Mouse (Mus musculus): ENCODE results near the gene Dusp1.

Gene Dusp1

DNA sequence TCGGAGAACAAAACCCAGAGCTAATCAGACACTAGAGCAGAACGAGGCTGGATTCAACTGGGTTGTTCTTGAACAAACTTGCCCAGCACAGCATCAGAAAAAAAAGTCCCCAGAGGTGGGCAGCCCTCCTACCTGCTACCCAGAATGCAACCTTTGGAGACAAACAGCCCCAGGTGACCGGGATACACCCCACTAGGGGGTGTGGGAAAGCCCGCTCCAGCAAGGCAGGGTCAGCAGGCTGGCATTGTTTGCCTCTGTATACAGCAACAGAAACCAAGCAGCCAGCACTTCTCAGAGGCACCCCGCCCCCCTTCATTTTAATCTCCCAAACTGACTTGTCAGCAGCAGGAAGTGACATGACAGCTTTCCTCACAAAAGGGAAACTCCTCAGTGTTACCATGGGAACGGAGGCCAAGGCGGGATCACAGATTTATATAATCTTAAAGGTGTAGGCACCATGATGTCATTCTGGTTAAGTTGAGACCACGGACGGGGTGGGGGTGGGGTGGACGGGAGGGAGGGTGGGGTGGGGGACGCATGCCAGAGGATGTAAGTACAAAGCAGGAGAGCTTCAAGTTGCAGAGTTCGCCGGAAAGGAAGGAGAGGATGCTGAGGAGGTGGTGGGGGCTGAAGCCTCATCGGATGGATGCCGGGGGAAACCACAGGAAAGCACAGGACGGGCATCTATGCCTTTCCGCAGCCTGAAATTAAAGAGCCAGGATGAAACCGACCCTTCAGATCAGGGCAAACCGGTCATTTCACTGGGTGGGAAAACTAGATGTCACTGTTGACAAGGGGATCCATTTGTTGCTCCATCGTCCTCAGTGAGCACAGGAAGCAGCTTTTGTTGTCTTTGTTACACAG, 58.9 kb downstream of the Dusp1 start:
- DNase-seq (ENCODE audit: low spot score): peak; percentile 84

DNA sequence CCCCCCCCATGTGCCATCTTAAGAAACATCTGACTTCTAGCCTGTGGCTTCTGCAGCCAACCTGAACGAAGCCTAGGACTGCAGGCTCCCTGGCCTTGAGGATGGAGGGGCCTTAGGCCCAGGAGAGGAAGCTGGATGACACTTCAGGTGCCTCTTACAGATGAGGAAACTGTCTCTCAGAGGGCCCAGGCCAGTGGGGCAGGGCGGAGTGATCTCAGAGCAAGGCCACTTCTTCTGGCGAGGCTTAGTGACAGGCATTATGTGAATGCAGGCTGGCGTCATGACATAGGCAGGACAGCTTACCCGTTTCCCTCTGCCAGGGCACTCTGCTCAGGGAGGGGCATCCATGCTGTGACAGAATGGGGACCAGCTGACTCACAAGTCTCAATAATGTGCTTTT, 60.1 kb downstream of the Dusp1 start:
- DNase-seq (ENCODE audit: low spot score): no peak

GRCm38 (mm10) chr17:26498626-26499025, 63.3 kb downstream of the Dusp1 start:
- DNase-seq (ENCODE audit: low spot score): no peak

DNA sequence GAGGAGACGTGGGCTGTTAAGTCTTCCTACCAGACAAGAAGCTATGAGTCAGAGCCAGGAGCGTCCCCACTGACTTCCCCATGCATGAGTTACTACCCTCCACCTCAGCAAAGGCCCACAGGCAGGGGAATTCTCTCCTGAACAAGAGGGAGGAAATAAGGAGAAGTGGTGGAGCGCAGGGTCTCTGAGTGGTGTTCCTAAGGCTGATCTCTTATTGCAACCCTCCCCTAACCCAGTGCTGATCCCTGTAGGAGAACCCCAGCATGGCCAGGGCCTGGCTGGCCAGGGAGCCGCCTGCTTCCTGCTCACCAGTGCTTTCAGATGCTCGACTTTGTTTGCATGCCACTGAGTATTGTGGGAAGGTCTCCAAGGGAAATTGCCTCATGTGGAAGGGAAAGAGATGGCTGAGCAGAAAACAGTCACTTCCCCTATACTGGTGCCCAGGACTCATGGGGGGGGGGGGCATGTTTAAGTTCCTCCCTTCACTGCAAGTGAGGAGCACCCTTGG, 64.5 kb downstream of the Dusp1 start:
- DNase-seq (ENCODE audit: low spot score): peak; percentile 19

DNA sequence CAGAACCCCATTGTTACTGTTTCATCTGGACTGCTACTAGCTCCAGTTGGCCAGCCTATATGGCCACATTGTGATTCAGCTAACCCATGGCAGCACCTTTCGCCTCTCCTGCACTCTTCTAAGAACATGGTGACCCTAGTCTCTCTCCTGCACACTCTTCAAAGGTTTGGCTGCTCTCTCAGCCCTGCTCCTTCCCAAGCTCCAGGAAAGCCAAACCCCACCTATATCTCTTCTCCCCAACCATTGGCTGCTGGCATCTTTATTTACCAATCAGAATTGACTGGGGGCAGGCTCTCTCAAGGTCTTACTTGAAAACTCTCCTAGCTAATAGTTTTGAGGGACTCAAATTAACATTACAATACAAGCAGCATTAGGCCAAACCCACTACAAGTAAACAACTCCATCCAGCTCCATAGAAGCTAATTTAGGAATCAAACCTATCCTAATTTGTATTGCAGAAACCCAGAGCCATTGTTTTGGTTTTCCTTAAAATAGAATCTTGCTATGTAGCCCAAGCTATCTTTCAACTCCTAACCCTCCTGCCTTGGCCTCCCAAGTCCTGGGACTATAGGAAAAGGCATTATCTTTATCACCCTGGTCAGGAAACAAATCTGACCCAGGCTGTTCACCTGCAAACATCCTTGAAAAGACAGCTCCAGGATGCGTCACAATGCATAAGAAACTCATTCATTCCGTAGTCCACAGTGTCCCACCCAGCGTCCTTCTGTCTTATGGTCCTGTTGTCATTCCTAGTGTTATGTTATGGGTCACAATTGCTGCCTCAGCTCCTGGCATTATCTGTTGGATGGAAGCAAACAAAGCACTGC, 67.1 kb downstream of the Dusp1 start:
- DNase-seq (ENCODE audit: low spot score): no peak

- DNase-seq (ENCODE audit: low spot score): no peak
These were observed 69.7 kb downstream of the Dusp1 start for GRCm38 (mm10) chr17:26492246-26492645.

GRCm38 (mm10) chr17:26490910-26491309, 71.0 kb downstream of the Dusp1 start:
- no peak for DNase-seq (ENCODE audit: low spot score)

- no peak for DNase-seq (ENCODE audit: low spot score)
These were observed 71.9 kb downstream of the Dusp1 start for GRCm38 (mm10) chr17:26490072-26490471.

GRCm38 (mm10) chr17:26488711-26489403, 73.1 kb downstream of the Dusp1 start:
- DNase-seq (ENCODE audit: low spot score): no peak

DNA sequence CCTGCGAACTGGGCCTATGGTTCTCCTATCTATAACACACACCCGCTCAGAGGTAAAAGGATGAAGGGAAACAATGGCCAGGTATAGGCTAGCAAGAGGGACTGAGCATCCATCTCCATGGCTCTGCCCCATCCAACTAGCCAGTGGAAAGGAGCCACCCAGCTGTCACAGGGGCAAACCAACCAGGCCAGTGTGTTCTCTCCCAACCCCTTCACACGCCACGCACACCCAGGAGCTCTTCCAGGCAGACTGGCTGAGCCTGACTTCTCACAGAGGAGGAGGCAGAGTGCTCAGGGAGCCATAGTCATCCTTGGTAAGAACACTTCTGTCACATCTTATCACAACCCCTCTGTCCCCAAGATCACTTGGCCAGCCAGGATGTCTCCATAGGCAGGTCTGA, 74.0 kb downstream of the Dusp1 start:
- no peak for DNase-seq (ENCODE audit: low spot score)

GRCm38 (mm10) chr17:26487266-26487665, 74.7 kb downstream of the Dusp1 start:
- DNase-seq (ENCODE audit: low spot score): no peak

DNA sequence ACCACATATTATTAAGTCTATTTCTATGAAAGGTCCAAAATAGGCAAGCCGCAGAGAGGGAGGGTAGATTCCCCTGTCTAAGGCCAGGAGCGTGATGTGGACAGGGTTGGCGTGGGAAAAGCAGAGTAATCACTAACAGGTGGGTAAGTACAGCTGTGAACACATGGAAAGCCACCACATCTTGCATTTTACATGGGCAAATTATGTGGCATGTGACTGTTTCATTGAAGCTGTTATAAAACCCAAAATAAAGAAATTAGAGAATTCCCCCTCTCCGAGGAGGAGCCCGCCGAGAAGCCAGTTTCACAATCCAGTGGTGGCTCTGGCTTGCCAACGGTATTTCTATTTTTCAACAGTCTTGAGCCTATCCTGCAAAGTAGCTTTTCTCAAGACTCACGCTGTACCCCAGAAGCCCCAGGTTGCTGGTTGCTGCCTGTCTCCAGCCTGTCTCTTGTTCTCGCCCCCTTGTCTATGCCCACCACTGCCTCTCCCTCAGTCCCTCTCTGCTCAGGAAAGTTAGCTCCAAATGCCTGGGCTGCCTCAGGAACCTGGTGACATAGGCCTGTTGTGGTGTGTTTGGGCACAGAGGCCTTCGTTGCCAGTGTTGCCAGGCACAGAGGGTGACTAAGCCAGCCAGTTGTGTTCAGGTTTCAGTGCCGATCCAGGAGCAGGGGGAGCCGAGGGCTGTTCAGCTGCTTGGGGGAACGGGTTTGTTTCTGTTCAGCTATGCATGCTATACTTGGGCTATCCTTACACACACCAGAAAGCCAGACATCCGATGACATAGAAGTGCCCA, 77.1 kb downstream of the Dusp1 start:
- no peak for DNase-seq (ENCODE audit: low spot score)

DNA sequence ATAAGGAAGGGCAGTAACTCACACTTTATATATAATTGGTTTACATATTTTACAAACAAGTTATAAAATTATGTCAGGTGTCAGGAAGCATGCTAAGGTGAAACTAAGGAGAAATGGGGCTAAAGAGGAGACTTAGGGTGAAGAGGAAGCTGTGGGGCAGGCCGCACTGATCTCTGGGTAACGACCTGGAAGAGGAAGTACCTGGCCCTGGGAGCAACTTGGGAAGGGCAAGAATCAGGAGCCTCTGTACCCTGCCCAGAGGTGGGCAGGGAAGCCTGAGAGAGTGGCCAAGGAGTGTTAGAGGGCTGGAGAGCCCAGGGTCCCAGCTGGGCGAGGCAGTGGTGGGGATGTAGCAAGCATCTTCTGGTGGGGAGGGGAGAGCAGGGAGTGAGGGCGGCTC, 81.0 kb downstream of the Dusp1 start:
- DNase-seq (ENCODE audit: low spot score): no peak

GRCm38 (mm10) chr17:26479619-26480018, 82.3 kb downstream of the Dusp1 start:
- DNase-seq (ENCODE audit: low spot score): no peak

GRCm38 (mm10) chr17:26478672-26479071, 83.3 kb downstream of the Dusp1 start:
- DNase-seq (ENCODE audit: low spot score): no peak

DNA sequence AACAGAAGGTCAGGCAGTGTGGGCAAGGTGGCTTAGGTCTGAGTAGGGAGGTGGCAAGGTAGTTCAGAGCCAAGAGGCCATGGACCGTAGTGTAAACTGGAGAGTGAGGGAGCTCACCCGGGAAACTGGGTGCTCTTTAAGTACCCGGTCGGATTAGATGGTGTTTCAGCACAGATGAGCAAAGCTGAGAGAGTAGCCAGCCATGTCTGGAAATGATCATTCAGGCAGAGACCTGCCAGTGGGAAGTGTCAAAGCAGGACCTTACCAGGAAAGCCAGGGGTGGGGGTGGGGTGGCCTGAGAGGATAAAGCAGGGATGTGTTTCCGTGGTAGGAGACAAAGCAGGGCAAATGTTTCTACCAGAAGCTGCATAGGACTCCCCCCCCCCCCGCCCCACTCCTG, 85.1 kb downstream of the Dusp1 start:
- no peak for DNase-seq (ENCODE audit: low spot score)

DNA sequence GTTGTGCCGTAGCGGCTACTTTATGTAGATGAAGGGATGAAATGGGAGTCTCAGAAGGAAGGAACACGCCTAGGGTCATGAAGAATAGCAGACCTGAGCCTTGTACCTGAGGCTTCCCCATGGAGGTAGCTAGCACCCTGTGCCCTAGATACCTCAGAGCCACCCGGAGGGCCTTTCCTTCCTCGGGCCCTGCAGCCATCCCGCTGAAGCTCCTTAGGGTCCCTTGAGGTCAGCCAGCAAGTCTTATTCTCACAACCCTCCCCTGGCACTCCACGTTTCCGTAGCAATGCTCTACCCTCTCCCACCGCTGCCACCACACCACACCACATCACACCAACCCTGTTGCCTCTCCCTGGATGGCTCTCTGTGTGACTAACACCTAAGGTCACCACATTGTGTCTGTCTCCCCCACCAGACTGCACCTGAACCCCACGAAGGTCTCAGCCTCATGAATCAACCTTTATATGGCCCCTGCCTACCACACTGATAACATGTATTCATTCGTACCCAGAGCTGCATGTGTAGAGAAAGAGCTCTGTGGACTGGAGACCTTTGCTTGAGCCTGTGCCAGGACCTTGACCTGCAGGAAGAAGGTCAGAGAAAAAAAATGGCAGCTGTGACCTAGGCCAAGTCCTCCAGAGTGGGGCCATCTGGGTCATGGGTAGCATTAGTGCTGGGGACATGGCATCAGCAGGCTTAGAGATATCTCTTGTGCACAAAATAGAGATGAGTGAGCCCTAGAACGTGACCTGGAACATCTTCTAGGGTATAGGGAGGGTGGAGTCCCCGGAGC, 93.6 kb downstream of the Dusp1 start:
- DNase-seq (ENCODE audit: low spot score): no peak

DNA sequence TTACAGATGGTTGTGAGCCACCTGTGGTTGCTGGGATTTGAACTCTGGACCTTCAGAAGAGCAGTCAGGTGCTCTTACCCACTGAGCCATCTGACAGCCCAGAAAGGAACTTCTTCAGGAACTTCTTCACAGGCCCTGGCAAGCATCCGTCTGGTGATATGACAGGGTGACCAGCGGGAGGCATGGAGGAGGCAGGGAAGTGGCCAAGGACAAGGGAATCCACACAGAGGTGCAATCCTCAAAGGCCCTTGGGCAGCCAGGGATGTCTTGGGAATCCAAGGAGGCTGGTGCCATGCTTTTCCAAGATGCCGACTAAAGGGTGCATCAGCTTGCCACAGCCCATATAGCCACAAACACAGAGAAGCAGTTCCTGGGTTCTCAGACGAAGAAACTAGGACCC, 94.3 kb downstream of the Dusp1 start:
- no peak for DNase-seq (ENCODE audit: low spot score)

DNA sequence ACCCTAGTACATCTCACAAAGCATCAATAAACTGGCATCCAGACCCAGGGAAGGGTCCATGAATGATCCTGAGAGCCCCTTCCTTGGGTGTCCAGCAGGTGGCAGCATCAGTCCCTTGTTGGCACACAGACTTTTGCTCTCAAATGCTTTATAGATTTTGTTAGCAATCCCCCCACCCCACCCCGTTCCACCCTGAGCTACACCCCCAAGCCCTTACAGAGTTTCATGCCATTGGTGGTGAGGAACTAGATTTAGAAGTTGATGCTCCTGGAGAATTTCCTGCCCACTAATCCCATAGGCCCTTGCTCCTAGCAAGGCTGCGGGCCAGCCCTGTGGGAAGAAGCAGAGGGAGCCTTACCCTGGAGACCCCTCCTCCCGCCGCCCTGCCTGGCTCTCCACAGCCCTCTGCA, 95.2 kb downstream of the Dusp1 start:
- peak; percentile 82 for DNase-seq (ENCODE audit: low spot score)

DNA sequence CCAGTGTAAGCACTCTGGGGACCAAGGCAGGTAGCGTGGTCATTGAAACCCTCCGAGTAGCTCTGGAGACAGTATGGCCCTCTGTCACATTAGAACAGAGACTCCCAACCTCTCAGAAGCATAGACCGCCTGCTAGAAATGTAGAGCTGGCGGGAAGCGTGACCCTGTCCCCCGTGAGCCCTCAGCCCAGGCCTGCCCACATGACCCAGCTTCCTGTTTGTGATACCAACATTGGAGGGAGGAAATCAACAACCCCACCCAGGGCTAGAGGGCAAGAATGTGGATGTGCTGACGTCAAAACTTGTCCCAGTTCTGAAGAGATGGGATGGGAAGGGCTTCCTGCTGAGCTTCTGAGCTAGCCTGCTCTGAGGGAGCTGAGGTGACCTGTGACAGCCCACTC, 97.0 kb downstream of the Dusp1 start:
- no peak for DNase-seq (ENCODE audit: low spot score)

DNA sequence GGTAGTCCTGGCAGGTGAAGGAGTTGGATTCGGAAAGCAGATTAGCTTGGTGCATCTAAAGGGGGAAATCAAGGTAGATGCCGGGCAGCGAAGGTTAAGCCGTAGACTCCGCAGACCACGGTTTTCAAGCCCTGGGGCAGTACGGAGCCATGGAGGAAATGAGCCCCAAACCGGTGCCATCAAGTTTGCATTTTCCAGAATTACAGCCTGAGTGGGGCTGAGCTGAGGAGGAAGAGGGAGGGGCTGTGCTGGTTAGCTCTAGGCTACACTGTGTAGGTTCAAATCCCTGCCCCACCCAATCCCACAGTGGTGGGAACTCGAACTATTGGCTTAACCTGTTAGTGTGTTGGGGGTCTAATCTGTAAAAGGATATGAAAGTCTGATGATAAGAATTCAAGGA, 97.4 kb downstream of the Dusp1 start:
- DNase-seq (ENCODE audit: low spot score): no peak

Measured in layer of hippocampus, adult 11-12 months (tissue).